ENCODE assay signal across 8 mouse cellular contexts in genomic region chr19:57325748-57326300, GRCm38 (mm10). TPM values are rescaled to one million over a fixed set of nuclear protein-coding genes. Genes with fewer than 3 reads are reported as not detected.
A peak's percentile ranks its signal among the peaks of the same experiment; 100 is the strongest.
DNase-seq lines count a peak whose midpoint lies in the region; ATAC-seq and TF ChIP-seq lines count a peak whose summit lies in the region.

No protein-coding gene starts in this region.

- no peaks in the 10 kb centered on the region for H3K27me3 ChIP-seq in liver, adult 2 months (ENCODE audit: control insufficient read depth, insufficient read depth, low read length)
- peaks cover 5% of the 10 kb centered on the region; the same call in 1 of the 2 replicates for H3K27me3 ChIP-seq in liver, embryonic 11.5 days (replicated peaks; ENCODE audit: control insufficient read depth, insufficient read depth, low read length)
- peaks cover 14% of the 10 kb centered on the region; the same call in 1 of the 2 replicates for H3K27me3 ChIP-seq in heart, embryonic 10.5 days (ENCODE audit: insufficient read depth, poor library complexity, severe bottlenecking)
- no peaks in the 10 kb centered on the region for H3K27me3 ChIP-seq in neural tube, embryonic 11.5 days (ENCODE audit: control insufficient read depth, insufficient read depth, low read length)

- peak; percentile 57 for DNase-seq in liver, adult 2 months (ENCODE audit: extremely low read depth, low read depth, low spot score)
- DNase-seq in liver, embryonic 11.5 days (ENCODE audit: low spot score) = no peak
- peak; percentile 85 for DNase-seq in adipocyte (ENCODE audit: low spot score)
- peak; percentile 83 to 88 for DNase-seq in cerebellum, postnatal 36 days
- DNase-seq in heart, embryonic 10.5 days (ENCODE audit: low spot score) = no peak
- peak; percentile 69 to 74 for DNase-seq in left cerebral cortex, postnatal 25 days (ENCODE audit: low spot score in 2 of 2)
- peak; percentile 71 for DNase-seq in neural tube, embryonic 11.5 days (ENCODE audit: low spot score)
- peak; percentile 74 for DNase-seq in thymus, postnatal 14 days

- H3K4me2 ChIP-seq in liver, embryonic 11.5 days = no peak overlapping the region
- H3K4me2 ChIP-seq in neural tube, embryonic 11.5 days (ENCODE audit: low read depth) = no peak overlapping the region

- peaks cover 13% of the 10 kb centered on the region for H3K4me1 ChIP-seq in liver, adult 2 months (ENCODE audit: control insufficient read depth, insufficient read depth, low read length)
- H3K4me1 ChIP-seq in liver, embryonic 11.5 days (replicated peaks; ENCODE audit: control insufficient read depth, insufficient read depth, low read length) = no peaks in the 10 kb centered on the region; the same call in 1 of the 2 replicates
- peaks cover 6% of the 10 kb centered on the region; the same call in 1 of the 2 replicates for H3K4me1 ChIP-seq in heart, embryonic 10.5 days
- no peaks in the 10 kb centered on the region for H3K4me1 ChIP-seq in neural tube, embryonic 11.5 days (ENCODE audit: control insufficient read depth, insufficient read depth, low read length)

- WGBS in liver, adult 2 months = 21% methylated on average over 7 of the region's 7 CpGs
- 26% methylated on average over 7 of the region's 7 CpGs for WGBS in liver, embryonic 11.5 days
- WGBS in heart, embryonic 10.5 days = 24% methylated on average over 7 of the region's 7 CpGs
- 34% methylated on average over 7 of the region's 7 CpGs for WGBS in neural tube, embryonic 11.5 days

- no peak overlapping the region for H3K9ac ChIP-seq in liver, adult 2 months (ENCODE audit: low read depth, low read length)
- H3K9ac ChIP-seq in liver, embryonic 11.5 days (ENCODE audit: low read depth, low read length) = no peak overlapping the region
- H3K9ac ChIP-seq in neural tube, embryonic 11.5 days (ENCODE audit: low read length) = no peak overlapping the region

- H3K36me3 ChIP-seq in liver, adult 2 months (ENCODE audit: control insufficient read depth, insufficient read depth, low read length) = no peaks in the 10 kb centered on the region
- H3K36me3 ChIP-seq in liver, embryonic 11.5 days (ENCODE audit: control insufficient read depth, insufficient read depth, low read length) = no peaks in the 10 kb centered on the region
- no peaks in the 10 kb centered on the region for H3K36me3 ChIP-seq in heart, embryonic 10.5 days
- H3K36me3 ChIP-seq in neural tube, embryonic 11.5 days (ENCODE audit: control insufficient read depth, insufficient read depth, low read length) = no peaks in the 10 kb centered on the region

- intact Hi-C loops in left cerebral cortex, postnatal 25 days (cut with DNase I) = loop anchor here (1.0 kb wide), 1 partner anchor 165 kb away; no protein-coding TSS in a partner anchor

- TF ChIP-seq CTCF in liver, adult 2 months (IDR thresholded peaks at IDR 0.05; ENCODE audit: low read depth, low read length) = peak; percentile 35; the same call in 1 of the 2 replicates

- ATAC-seq in liver, embryonic 11.5 days (replicated peaks; ENCODE audit: low FRiP score) = no peak
- ATAC-seq in neural tube, embryonic 11.5 days (ENCODE audit: insufficient read depth, low FRiP score, low TSS enrichment) = no peak

- TF ChIP-seq POLR2A in liver, adult 2 months (IDR thresholded peaks at IDR 0.05; ENCODE audit: extremely low read depth, insufficient read depth, low read length) = no peak

- no peak overlapping the region for H3K27ac ChIP-seq in liver, adult 2 months (replicated peaks; ENCODE audit: insufficient read depth, low read depth, low read length)
- H3K27ac ChIP-seq in liver, embryonic 11.5 days (ENCODE audit: low read depth, low read length) = no peak overlapping the region
- 0 out of 2 replicates have a peak overlapping the region, but pooled peaks have one; percentile 42 for H3K27ac ChIP-seq in heart, embryonic 10.5 days
- no peak overlapping the region for H3K27ac ChIP-seq in neural tube, embryonic 11.5 days (ENCODE audit: low read depth, low read length)

- no peak overlapping the region for H3K4me3 ChIP-seq in liver, adult 2 months (ENCODE audit: insufficient read depth, low read depth, low read length)
- H3K4me3 ChIP-seq in liver, embryonic 11.5 days (ENCODE audit: low read depth, low read length) = no peak overlapping the region
- no peak overlapping the region for H3K4me3 ChIP-seq in heart, embryonic 10.5 days
- no peak overlapping the region for H3K4me3 ChIP-seq in neural tube, embryonic 11.5 days (ENCODE audit: low read depth, low read length)

- no peaks in the 10 kb centered on the region for H3K79me2 ChIP-seq in liver, adult 2 months (ENCODE audit: control insufficient read depth, insufficient read depth, low read length)

- no peaks in the 10 kb centered on the region for H3K9me3 ChIP-seq in liver, embryonic 11.5 days (ENCODE audit: control insufficient read depth, low read length)
- no peaks in the 10 kb centered on the region for H3K9me3 ChIP-seq in heart, embryonic 10.5 days
- no peaks in the 10 kb centered on the region for H3K9me3 ChIP-seq in neural tube, embryonic 11.5 days (ENCODE audit: control insufficient read depth, low read length)

RNA-seq across cellular contexts. Expression of gene Ablim1, which starts 11.1 kb away (rescaled TPM):
- 23.7 and 35.2 TPM in 2 replicates for total RNA-seq in liver, adult 2 months (2014; rRNA removed)
- 16.4 and 16.6 TPM in 2 replicates for polyA plus RNA-seq in liver, adult 2 months (2012; rRNA removed)
- 9.9 and 11.6 TPM in 2 replicates for polyA plus RNA-seq in liver, embryonic 11.5 days (2014; fragmentation: Nextera tagmentation; extraction: Ambion mirVana)
- polyA plus RNA-seq in heart, embryonic 10.5 days (2016; fragmentation: Nextera tagmentation; extraction: Ambion mirVana) = 41.9 and 60.6 TPM in 2 replicates
- total RNA-seq in left cerebral cortex, postnatal 25 days (2021) = 100 to 1,000 TPM; 106 to 113 TPM
- polyA plus RNA-seq in neural tube, embryonic 11.5 days (2014; fragmentation: Nextera tagmentation; extraction: Ambion mirVana) = 24.5 and 25.0 TPM in 2 replicates

RNA-seq across cellular contexts. Expression of gene Fam160b1, which starts 34.7 kb away (rescaled TPM):
- 18.4 and 21.7 TPM in 2 replicates for total RNA-seq in liver, adult 2 months (2014; rRNA removed)
- polyA plus RNA-seq in liver, adult 2 months (2012; rRNA removed) = 10.6 and 10.9 TPM in 2 replicates
- 11.9 and 12.6 TPM in 2 replicates for polyA plus RNA-seq in liver, embryonic 11.5 days (2014; fragmentation: Nextera tagmentation; extraction: Ambion mirVana)
- 11.2 and 11.8 TPM in 2 replicates for polyA plus RNA-seq in heart, embryonic 10.5 days (2016; fragmentation: Nextera tagmentation; extraction: Ambion mirVana)
- 10 to 100 TPM; 23.3 to 24.0 TPM for total RNA-seq in left cerebral cortex, postnatal 25 days (2021)
- 17.7 and 18.3 TPM in 2 replicates for polyA plus RNA-seq in neural tube, embryonic 11.5 days (2014; fragmentation: Nextera tagmentation; extraction: Ambion mirVana)

Comparison
In these comparisons a context has a peak if more than half of its experiments do, and no peak if none do; other contexts are left out.
1. DNase-seq: peak in liver, adult 2 months (single experiment), adipocyte (single experiment), cerebellum, postnatal 36 days (2 of 2), left cerebral cortex, postnatal 25 days (2 of 2), neural tube, embryonic 11.5 days (single experiment) and thymus, postnatal 14 days (single experiment); none in liver, embryonic 11.5 days (single experiment) and heart, embryonic 10.5 days (single experiment).